Mouse (Mus musculus) adrenal gland, postnatal 14 days (tissue): ENCODE data around the gene Adh1. TPM values are rescaled to one million over a fixed set of nuclear protein-coding genes. Genes with fewer than 3 reads are reported as not detected.

ENCODE experiments used
- DNase-seq: peaks from one replicate; pipeline ENCODE4 v3.0.0; 2021; ENCODE audit warnings: mixed read lengths
- total RNA-seq: library from RNA; stranded (reverse); gene quantifications from 2 replicates; pipeline ENCODE4 v1.2.3, GENCODE M21; 2021

The Adh1 gene
- total RNA-seq, 1 experiment from 2014 or later = 4,029 TPM

- DNase-seq = no peak
Measured at GRCm38 (mm10) chr3:138240942-138241341, 19.8 kb upstream of the Adh1 start.

GRCm38 (mm10) chr3:138241371-138241770 lies 19.4 kb upstream of the Adh1 start:
- DNase-seq = no peak

GRCm38 (mm10) chr3:138242021-138242726 lies 18.6 kb upstream of the Adh1 start:
- no peak for DNase-seq

- DNase-seq = no peak
Measured at GRCm38 (mm10) chr3:138242933-138243332, 17.9 kb upstream of the Adh1 start.

GRCm38 (mm10) chr3:138244338-138244874 lies 16.4 kb upstream of the Adh1 start:
- DNase-seq = no peak

GRCm38 (mm10) chr3:138246511-138247020 lies 14.2 kb upstream of the Adh1 start:
- DNase-seq = no peak

- DNase-seq = no peak
Measured at GRCm38 (mm10) chr3:138247241-138247640, 13.6 kb upstream of the Adh1 start.

GRCm38 (mm10) chr3:138248011-138248410 lies 12.8 kb upstream of the Adh1 start:
- no peak for DNase-seq

GRCm38 (mm10) chr3:138248746-138249145 lies 12.0 kb upstream of the Adh1 start:
- DNase-seq = no peak

GRCm38 (mm10) chr3:138251156-138251555 lies 9.6 kb upstream of the Adh1 start:
- DNase-seq = no peak

GRCm38 (mm10) chr3:138254205-138254604 lies 6.6 kb upstream of the Adh1 start:
- no peak for DNase-seq

- DNase-seq = no peak
Measured at GRCm38 (mm10) chr3:138255366-138255765, 5.4 kb upstream of the Adh1 start.

- peak; percentile 36 for DNase-seq
Measured at GRCm38 (mm10) chr3:138255780-138256550, 4.8 kb upstream of the Adh1 start.

GRCm38 (mm10) chr3:138262568-138262967 lies 1.8 kb downstream of the Adh1 start:
- peak; percentile 70 for DNase-seq

GRCm38 (mm10) chr3:138263154-138263930 lies 2.6 kb downstream of the Adh1 start:
- no peak for DNase-seq

GRCm38 (mm10) chr3:138264648-138265047 lies 3.9 kb downstream of the Adh1 start:
- no peak for DNase-seq

GRCm38 (mm10) chr3:138270507-138270906 lies 9.7 kb downstream of the Adh1 start:
- no peak for DNase-seq

GRCm38 (mm10) chr3:138271297-138271696 lies 10.5 kb downstream of the Adh1 start:
- no peak for DNase-seq

- peak; percentile 56 for DNase-seq
Measured at GRCm38 (mm10) chr3:138273080-138273479, 12.3 kb downstream of the Adh1 start.

GRCm38 (mm10) chr3:138275100-138275499 lies 14.3 kb downstream of the Adh1 start:
- no peak for DNase-seq

GRCm38 (mm10) chr3:138282556-138282955 lies 21.8 kb downstream of the Adh1 start:
- no peak for DNase-seq

GRCm38 (mm10) chr3:138283831-138284230 lies 23.0 kb downstream of the Adh1 start:
- no peak for DNase-seq
